Mouse (Mus musculus) lung, postnatal 0 days (tissue): ENCODE measurements at regions not wholly inside any gene's neighbourhood (a gene's known extent, or its start where the extent isn't known, plus 50 kb on each side); places are given as distances from the start of the nearest gene placed in this dataset.

Experiments used
- CTCF ChIP-seq: IDR thresholded peaks from 2 replicates; pipeline ENCODE4 v1.5.1; 2016; ENCODE audit warnings: antibody characterized with exemption, mild to moderate bottlenecking
- EP300 ChIP-seq: IDR thresholded peaks from 2 replicates; pipeline ENCODE4 v1.6.1; 2016; ENCODE audit warnings: antibody characterized with exemption, mild to moderate bottlenecking, control low read depth

DNA sequence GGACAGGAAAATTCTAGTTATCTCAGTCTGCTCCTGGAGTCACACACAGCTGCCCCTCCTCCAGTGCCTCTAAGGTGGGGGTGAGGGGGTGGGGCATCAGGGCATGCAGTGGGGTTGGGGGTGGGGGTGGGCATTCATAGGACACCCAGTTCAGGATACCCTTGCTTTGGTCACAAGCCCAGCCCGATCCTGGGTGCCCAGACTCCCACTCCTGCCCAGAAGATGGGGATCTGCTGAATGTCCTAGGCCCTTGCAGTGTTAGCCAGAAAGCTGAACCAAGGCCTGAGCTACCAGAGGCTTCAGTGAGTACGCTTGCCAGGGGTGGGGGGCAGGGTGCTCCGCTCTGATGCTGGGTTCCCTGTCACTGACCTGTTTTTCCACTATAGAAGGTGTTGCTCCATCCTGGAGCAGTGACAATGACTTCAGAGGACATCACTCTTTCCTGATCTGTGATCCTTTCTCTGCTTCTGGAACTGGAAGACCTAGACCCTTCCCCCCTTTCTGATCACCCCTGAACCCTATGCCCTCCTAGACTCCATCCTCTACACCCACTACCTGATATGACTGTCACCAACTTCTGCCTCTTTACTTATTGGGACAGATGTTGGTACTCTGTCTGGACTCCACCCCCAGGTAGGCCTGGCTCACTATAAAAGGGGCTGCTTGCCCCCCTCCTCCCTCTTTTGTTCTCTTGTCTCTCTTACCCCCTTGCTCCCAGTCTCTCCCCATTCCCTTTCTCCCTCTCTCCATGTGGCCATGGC, 92.1 kb upstream of the Zfp746 start:
- TF ChIP-seq CTCF (no peak), EP300 (no peak)
